Mouse (Mus musculus): ENCODE measurements around the gene Mocs1.

Gene Mocs1

DNA sequence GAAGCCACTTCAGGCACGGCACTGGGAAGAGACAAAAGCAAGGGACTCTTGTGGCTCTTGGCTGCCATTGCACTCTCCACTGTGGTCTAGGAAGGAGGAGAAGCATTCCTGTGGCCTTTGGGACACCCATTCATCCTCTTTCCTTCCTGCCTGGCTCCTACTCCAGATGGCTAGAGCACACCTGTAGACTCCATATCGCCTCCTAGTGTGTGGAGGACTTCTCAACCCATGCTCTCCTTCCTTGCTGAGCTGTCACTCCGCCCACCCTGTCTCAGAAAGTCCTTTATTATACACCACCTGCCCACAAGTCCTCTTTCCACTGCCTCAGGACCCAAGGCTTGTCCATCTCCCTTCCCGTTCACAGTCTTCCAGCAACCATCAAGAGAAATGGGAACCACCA lies 65.1 kb downstream of the Mocs1 start:
- no peak for DNase-seq

DNA sequence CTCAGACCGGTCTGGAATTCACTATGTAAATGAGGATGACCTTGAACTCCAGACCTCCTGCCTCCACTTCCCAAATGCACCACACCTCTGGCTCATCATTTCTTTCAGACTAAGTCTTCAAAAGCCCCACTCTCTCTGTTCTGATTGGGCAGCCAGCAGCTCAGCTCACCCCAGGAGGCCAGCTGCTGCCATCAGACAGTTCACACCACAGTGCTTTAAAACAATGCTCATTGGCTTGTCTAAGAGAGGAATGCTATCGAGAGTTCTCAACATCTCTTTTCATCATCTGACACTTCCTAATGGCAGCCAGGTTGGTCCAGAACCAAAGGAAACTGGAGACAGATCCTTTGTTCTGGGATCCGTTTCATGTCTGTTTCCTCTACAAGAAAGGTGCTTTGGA lies 70.0 kb downstream of the Mocs1 start:
- no peak for DNase-seq

GRCm38 (mm10) chr17:49499635-49500034 lies 71.5 kb downstream of the Mocs1 start:
- no peak for DNase-seq

DNA sequence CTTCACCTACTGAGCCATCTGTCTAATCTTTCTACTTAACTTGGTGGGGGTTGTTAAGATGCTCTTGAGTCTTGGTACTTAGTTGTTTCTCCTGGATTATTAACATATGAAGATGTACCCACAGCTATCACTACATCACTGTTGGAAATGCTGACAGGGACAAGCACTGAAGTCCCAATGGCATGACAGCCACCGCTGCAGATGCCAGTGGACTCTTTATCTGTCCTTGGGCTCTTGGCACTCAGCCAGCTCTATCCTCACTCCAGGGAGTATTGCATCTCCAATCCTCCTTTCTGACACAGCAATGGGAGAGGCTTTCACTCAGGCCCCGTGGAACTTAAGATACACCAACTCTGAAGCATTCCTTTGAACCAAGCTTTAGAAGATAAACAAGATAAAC lies 72.1 kb downstream of the Mocs1 start:
- no peak for DNase-seq

GRCm38 (mm10) chr17:49503246-49503900 lies 75.2 kb downstream of the Mocs1 start:
- DNase-seq, result no peak
